Mouse (Mus musculus): ENCODE data around the gene Prkacb. TPM values are rescaled to one million over a fixed set of nuclear protein-coding genes. Genes with fewer than 3 reads are reported as not detected.
"Not testable (repeated sequence)": the region's sequence is repeated elsewhere in the genome, so short reads cannot be mapped to it uniquely, and the experiment has no call there.

Gene Prkacb
- polyA plus RNA-seq, 1 experiment from 2014 or later, result 22.2 TPM

GRCm38 (mm10) chr3:146754270-146754669 is 58.5 kb downstream of the Prkacb start:
- Histone ChIP-seq H3K4me3 (no peak overlapping the region), H3K9ac (no peak overlapping the region), H3K4me2 (no peak overlapping the region), H3K9me3 (replicated peaks) (no peaks in the 10 kb centered on the region), H3K4me1 (no peaks in the 10 kb centered on the region), H3K27ac (no peak overlapping the region), H3K27me3 (replicated peaks) (no peaks in the 10 kb centered on the region), H3K36me3 (peaks cover 27% of the 10 kb centered on the region)
- no peak for ATAC-seq
- 28% methylated on average over 2 of the region's 2 CpGs for WGBS (ENCODE audit: insufficient replicate concordance)

- H3K4me1 ChIP-seq, result peaks cover 10% of the 10 kb centered on the region
- 82% methylated on average over 4 of the region's 4 CpGs for WGBS (ENCODE audit: insufficient replicate concordance)
- H3K27me3 ChIP-seq (replicated peaks), result no peaks in the 10 kb centered on the region
- no peak overlapping the region for H3K9ac ChIP-seq
- no peaks in the 10 kb centered on the region for H3K9me3 ChIP-seq (replicated peaks)
- no peak overlapping the region for H3K4me3 ChIP-seq
- ATAC-seq, result no peak
- no peak overlapping the region for H3K4me2 ChIP-seq
- peaks cover 40% of the 10 kb centered on the region for H3K36me3 ChIP-seq
- no peak overlapping the region for H3K27ac ChIP-seq
Measured at GRCm38 (mm10) chr3:146741564-146742202, 71.1 kb downstream of the Prkacb start.

DNA sequence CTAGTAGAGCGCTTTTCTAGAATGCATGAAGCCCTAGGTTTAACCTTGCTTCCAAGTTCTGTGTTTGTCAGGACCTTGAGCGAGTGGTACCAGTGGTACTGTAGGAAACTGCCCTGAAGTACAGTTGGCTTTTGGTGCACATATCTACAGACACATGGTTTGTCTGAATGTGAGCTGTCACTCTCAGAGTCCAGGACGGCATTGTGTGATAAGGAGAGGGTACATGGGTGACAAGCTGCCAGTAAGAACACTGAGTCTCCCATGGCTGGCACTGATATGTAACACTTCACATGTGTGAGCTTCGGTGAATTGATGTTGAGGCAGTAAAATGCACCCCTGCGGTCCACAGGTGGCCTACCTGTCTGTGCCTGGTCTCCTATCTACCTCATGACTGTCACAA is 71.6 kb downstream of the Prkacb start:
- Histone ChIP-seq H3K4me3 (no peak overlapping the region), H3K27me3 (replicated peaks) (no peaks in the 10 kb centered on the region), H3K4me2 (no peak overlapping the region), H3K9ac (no peak overlapping the region), H3K9me3 (replicated peaks) (no peaks in the 10 kb centered on the region), H3K36me3 (peaks cover 40% of the 10 kb centered on the region), H3K27ac (no peak overlapping the region), H3K4me1 (peaks cover 11% of the 10 kb centered on the region)
- 61% methylated on average over 5 of the region's 5 CpGs for WGBS (ENCODE audit: insufficient replicate concordance)
- peak; percentile 80 for ATAC-seq

DNA sequence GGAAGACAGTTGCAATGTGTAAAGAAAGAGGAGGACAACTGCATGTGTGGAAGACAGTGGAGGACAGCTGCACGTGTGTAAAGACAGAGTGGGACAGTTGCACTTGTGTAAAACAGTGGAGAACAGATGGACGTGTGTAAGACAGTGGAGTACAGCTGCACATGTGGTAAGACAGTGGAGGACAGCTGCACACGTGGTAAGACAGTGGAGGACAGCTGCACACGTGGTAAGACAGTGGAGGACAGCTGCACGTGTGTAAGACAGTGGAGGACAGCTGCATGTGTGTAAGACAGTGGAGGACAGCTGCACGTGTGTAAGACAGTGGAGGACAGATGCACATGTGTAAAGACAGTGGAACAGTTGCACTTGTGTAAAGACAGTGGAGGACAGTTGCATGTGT is 76.6 kb downstream of the Prkacb start:
- ATAC-seq; H3K4me2 ChIP-seq; H3K27me3 ChIP-seq (replicated peaks); H3K4me3 ChIP-seq; H3K9ac ChIP-seq; H3K9me3 ChIP-seq (replicated peaks); H3K27ac ChIP-seq: not testable (repeated sequence)
- H3K36me3 ChIP-seq, result peaks cover 43% of the 10 kb centered on the region
- peaks cover 30% of the 10 kb centered on the region for H3K4me1 ChIP-seq
- WGBS (ENCODE audit: insufficient replicate concordance), result 70% methylated on average over 6 of the region's 6 CpGs

GRCm38 (mm10) chr3:146735657-146736056 is 77.1 kb downstream of the Prkacb start:
- Histone ChIP-seq H3K9ac (no peak overlapping the region), H3K4me3 (no peak overlapping the region), H3K27me3 (replicated peaks) (no peaks in the 10 kb centered on the region), H3K4me1 (peaks cover 24% of the 10 kb centered on the region), H3K9me3 (replicated peaks) (no peaks in the 10 kb centered on the region), H3K4me2 (no peak overlapping the region), H3K36me3 (peaks cover 43% of the 10 kb centered on the region), H3K27ac (no peak overlapping the region; the same call in 1 of the 2 replicates)
- no peak for ATAC-seq
- WGBS (ENCODE audit: insufficient replicate concordance), result 45% methylated on average over 3 of the region's 3 CpGs

DNA sequence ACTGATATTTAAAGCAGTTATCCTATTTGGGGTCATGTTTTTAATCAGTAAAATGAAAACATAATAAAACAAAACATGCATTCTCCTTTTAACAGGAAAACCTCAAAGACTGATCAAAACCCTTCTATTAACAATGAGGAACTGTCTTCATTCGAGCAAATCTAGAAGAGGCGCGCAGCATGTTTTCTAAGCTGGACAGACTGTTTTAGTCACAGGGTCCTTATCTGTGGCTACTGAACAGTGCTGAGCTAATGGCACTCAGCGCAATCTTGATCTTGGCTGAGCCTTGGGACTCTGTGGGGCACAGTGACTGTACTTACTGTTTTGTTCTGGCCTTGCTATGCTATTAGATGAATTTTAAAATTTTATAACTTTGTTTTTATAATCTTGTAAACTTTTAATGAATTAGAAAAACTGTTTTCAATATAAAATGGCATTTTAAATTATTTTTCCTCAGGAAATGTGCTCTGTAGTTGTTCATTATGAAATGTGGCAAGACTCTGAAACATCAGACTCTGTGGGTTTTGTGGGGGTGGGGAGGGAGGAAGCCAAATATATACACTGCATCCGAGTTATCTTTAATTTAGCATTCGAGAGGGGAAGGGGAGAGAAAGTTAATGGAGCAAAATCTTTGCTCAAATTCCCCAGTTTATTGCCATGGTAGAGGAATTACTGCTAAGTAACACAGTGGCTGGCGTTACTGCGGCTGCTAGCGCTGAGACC is 77.7 kb downstream of the Prkacb start:
- Histone ChIP-seq H3K27me3 (replicated peaks) (no peaks in the 10 kb centered on the region), H3K4me2 (no peak overlapping the region), H3K4me3 (no peak overlapping the region), H3K27ac (no peak overlapping the region; the same call in 1 of the 2 replicates), H3K4me1 (peaks cover 23% of the 10 kb centered on the region), H3K36me3 (peaks cover 43% of the 10 kb centered on the region), H3K9ac (no peak overlapping the region), H3K9me3 (replicated peaks) (no peaks in the 10 kb centered on the region)
- WGBS (ENCODE audit: insufficient replicate concordance), result 37% methylated on average over 9 of the region's 9 CpGs
- peak; percentile 83 for ATAC-seq

DNA sequence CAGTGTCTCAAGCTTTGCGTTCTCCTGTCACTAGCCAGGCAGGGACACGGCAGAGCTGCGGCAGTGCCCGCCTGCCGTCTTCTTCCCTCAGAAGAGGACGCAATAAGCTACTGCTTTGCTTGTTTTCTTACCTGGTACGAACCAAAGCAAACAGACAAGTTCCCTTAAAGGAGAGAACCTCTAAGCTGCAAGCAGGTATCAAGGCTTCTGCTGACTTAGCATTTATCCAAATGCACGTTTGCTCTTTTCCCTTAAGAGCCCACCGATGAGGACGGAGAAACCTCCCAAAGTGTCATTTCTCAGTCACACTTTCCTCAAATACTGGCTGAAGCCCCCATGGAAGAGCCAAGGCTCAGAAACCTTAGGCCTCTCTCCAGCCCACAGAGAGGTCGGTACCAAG is 81.3 kb downstream of the Prkacb start:
- ATAC-seq, result no peak
- Histone ChIP-seq H3K36me3 (peaks cover 36% of the 10 kb centered on the region), H3K9ac (no peak overlapping the region), H3K4me2 (no peak overlapping the region), H3K4me1 (peaks cover 23% of the 10 kb centered on the region), H3K9me3 (replicated peaks) (no peaks in the 10 kb centered on the region), H3K27ac (no peak overlapping the region), H3K4me3 (no peak overlapping the region), H3K27me3 (replicated peaks) (no peaks in the 10 kb centered on the region)
- 80% methylated on average over 11 of the region's 11 CpGs for WGBS (ENCODE audit: insufficient replicate concordance)

DNA sequence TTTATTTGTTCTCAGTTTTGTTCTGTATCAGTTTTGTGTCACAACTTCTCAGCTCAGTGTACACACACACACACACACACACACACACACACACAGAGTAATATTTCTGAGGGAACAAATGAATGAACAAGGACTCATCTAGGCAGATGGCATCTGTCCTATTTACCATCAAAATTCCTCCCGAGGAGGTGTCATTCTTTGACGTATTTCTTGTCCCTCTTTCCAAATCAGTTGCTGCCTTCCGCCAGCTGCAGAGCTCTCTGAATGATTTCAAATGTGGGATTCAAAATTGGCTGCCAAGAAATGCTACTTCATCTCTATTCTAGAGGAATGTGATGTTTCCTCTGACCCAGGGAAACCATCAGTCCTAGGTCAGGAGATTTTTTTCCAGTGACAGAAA is 89.8 kb downstream of the Prkacb start:
- no peak for ATAC-seq
- Histone ChIP-seq H3K27ac (no peak overlapping the region), H3K36me3 (peaks cover 21% of the 10 kb centered on the region; the same call in 1 of the 2 replicates), H3K27me3 (replicated peaks) (no peaks in the 10 kb centered on the region), H3K4me3 (no peak overlapping the region), H3K9ac (no peak overlapping the region), H3K4me2 (no peak overlapping the region), H3K9me3 (replicated peaks) (no peaks in the 10 kb centered on the region), H3K4me1 (no peaks in the 10 kb centered on the region)
- WGBS (ENCODE audit: insufficient replicate concordance), result 57% methylated on average over 3 of the region's 3 CpGs

- no peak overlapping the region for H3K27ac ChIP-seq
- no peaks in the 10 kb centered on the region for H3K36me3 ChIP-seq
- WGBS (ENCODE audit: insufficient replicate concordance), result 62% methylated on average over 4 of the region's 4 CpGs
- no peak for ATAC-seq
- no peak overlapping the region for H3K9ac ChIP-seq
- no peaks in the 10 kb centered on the region for H3K4me1 ChIP-seq
- H3K9me3 ChIP-seq (replicated peaks), result no peaks in the 10 kb centered on the region
- H3K4me2 ChIP-seq, result no peak overlapping the region
- no peak overlapping the region for H3K4me3 ChIP-seq
- no peaks in the 10 kb centered on the region for H3K27me3 ChIP-seq (replicated peaks)
Measured at GRCm38 (mm10) chr3:146719696-146720095, 93.1 kb downstream of the Prkacb start.

DNA sequence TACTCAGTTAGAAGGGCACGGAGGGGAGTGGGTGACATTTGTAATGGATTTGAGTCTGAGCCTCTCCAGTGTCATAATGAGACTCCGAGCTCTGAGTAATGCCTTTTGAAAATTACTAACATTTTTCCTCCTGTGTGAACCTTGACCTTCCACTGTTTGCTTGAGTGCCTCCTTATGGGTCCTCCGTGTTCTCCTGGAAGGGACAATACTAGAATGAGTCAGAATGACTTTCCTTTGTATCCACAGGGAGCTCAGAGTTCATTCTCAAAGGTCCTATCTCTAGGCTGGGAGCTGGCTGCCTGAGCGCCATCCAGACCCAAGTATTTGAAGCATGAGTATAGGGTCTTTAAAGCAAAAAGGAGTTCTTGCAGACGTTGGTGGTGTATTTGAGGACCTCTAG is 94.5 kb downstream of the Prkacb start:
- Histone ChIP-seq H3K9ac (no peak overlapping the region), H3K4me3 (no peak overlapping the region), H3K27me3 (replicated peaks) (no peaks in the 10 kb centered on the region), H3K4me2 (no peak overlapping the region), H3K27ac (no peak overlapping the region), H3K36me3 (no peaks in the 10 kb centered on the region), H3K9me3 (replicated peaks) (no peaks in the 10 kb centered on the region), H3K4me1 (no peaks in the 10 kb centered on the region)
- no peak for ATAC-seq
- WGBS (ENCODE audit: insufficient replicate concordance), result 68% methylated on average over 5 of the region's 5 CpGs

GRCm38 (mm10) chr3:146712305-146712704 is 100.5 kb downstream of the Prkacb start:
- no peaks in the 10 kb centered on the region for H3K4me1 ChIP-seq
- H3K9ac ChIP-seq, result no peak overlapping the region
- WGBS (ENCODE audit: insufficient replicate concordance), result 64% methylated on average over 7 of the region's 7 CpGs
- no peaks in the 10 kb centered on the region for H3K27me3 ChIP-seq (replicated peaks)
- ATAC-seq, result no peak
- H3K36me3 ChIP-seq, result no peaks in the 10 kb centered on the region
- no peaks in the 10 kb centered on the region for H3K9me3 ChIP-seq (replicated peaks)
- H3K4me2 ChIP-seq, result no peak overlapping the region
- no peak overlapping the region for H3K27ac ChIP-seq
- no peak overlapping the region for H3K4me3 ChIP-seq

DNA sequence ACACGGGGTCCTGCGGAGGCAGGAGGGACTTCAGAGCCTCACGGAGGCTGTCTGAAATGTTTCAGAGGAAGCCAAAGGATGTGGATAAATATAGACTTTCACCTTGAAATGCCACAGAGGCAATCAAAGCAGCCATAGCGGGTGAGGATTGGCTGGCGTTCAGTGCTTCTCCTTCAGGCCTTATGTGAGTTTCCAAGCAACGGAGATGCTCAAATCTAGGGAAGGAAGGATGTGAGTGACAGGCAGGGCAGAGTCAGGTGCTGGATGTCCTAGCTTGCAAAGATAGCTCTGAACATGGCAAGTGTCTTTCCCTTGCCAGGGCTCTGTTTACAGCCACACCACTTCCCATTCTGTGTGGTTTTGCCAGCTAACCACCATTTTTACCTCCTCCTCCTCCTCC is 101.2 kb downstream of the Prkacb start:
- Histone ChIP-seq H3K36me3 (no peaks in the 10 kb centered on the region), H3K27me3 (replicated peaks) (no peaks in the 10 kb centered on the region), H3K9ac (no peak overlapping the region), H3K4me3 (no peak overlapping the region), H3K9me3 (replicated peaks) (no peaks in the 10 kb centered on the region), H3K4me2 (no peak overlapping the region), H3K4me1 (no peaks in the 10 kb centered on the region), H3K27ac (no peak overlapping the region)
- ATAC-seq, result no peak
- 49% methylated on average over 6 of the region's 6 CpGs for WGBS (ENCODE audit: insufficient replicate concordance)

Measured in liver, embryonic 12.5 days (tissue).